Mouse (Mus musculus) brown adipose tissue, adult 24 weeks (tissue): ENCODE measurements around the gene Rab5a. TPM values are rescaled to one million over a fixed set of nuclear protein-coding genes. Genes with fewer than 3 reads are reported as not detected.

ENCODE experiments used
- H3K27ac ChIP-seq: fragments of 200-500 bp; replicated peaks from 2 replicates; pipeline ENCODE4 v1.5.1; 2012; ENCODE audit warnings: low read depth, mild to moderate bottlenecking, low read length
- H3K4me1 ChIP-seq: fragments of 200-500 bp; 2 replicates; pipeline ENCODE4 v1.6.1; 2012; ENCODE audit warnings: low read length, mixed read lengths; ENCODE audit not compliant: control insufficient read depth, insufficient read depth, insufficient read length
- H3K4me3 ChIP-seq: fragments of 200-500 bp; 2 replicates; pipeline ENCODE4 v1.5.1; 2012; ENCODE audit warnings: low read depth, mild to moderate bottlenecking, low read length, moderate library complexity; ENCODE audit not compliant: insufficient read depth
- polyA plus RNA-seq: library from polyadenylated mRNA; stranded (reverse); fragments of >200 nt; gene quantifications from 2 replicates; pipeline ENCODE4 v1.2.4, GENCODE M21; 2012; ENCODE audit not compliant: missing spikeins, insufficient read depth, insufficient read length

Gene Rab5a
- 58.7 and 61.9 TPM in 2 replicates for polyA plus RNA-seq

GRCm38 (mm10) chr17:53478858-53479603, at the start of gene Rab5a:
Rab5a (plus strand) TSS chr17:53479234.
- peak within 1 kb of the TSS; percentile 80 for H3K4me3 ChIP-seq
- peak within 1 kb of the TSS; percentile 98 for H3K27ac ChIP-seq
- H3K4me1 ChIP-seq = peaks cover 8% of the 10 kb centered on the region; the same call in 1 of the 2 replicates

- no peak overlapping the region for H3K27ac ChIP-seq
- no peak overlapping the region for H3K4me3 ChIP-seq
Observed at GRCm38 (mm10) chr17:53456152-53456551, 22.9 kb upstream of the Rab5a start.

GRCm38 (mm10) chr17:53456742-53457141, 22.3 kb upstream of the Rab5a start:
- no peaks in the 10 kb centered on the region for H3K4me1 ChIP-seq
- H3K27ac ChIP-seq = no peak overlapping the region
- H3K4me3 ChIP-seq = no peak overlapping the region

More at GRCm38 (mm10) chr17:53456152-53456551, 22.9 kb upstream of the Rab5a start:
- H3K4me1 ChIP-seq = no peaks in the 10 kb centered on the region

- Histone ChIP-seq H3K4me1 (no peaks in the 10 kb centered on the region), H3K27ac (no peak within 1 kb of the TSS), H3K4me3 (peak within 1 kb of the TSS; percentile 59)
Observed at GRCm38 (mm10) chr17:53462603-53463495, 16.2 kb upstream of the Rab5a start, which contains the start of gene Efhb. Efhb (minus strand) TSS chr17:53463321.

- Histone ChIP-seq H3K27ac (no peak overlapping the region), H3K4me3 (peak overlapping the region; percentile 59), H3K4me1 (no peaks in the 10 kb centered on the region)
Observed at GRCm38 (mm10) chr17:53463496-53463840, 15.6 kb upstream of the Rab5a start.

- no peak overlapping the region for H3K27ac ChIP-seq
Observed at GRCm38 (mm10) chr17:53465569-53465968, 13.5 kb upstream of the Rab5a start.

GRCm38 (mm10) chr17:53468697-53469096, 10.3 kb upstream of the Rab5a start:
- no peak overlapping the region for H3K27ac ChIP-seq
- no peak overlapping the region for H3K4me3 ChIP-seq
- no peaks in the 10 kb centered on the region for H3K4me1 ChIP-seq

More at GRCm38 (mm10) chr17:53465569-53465968, 13.5 kb upstream of the Rab5a start:
- H3K4me3 ChIP-seq = no peak overlapping the region
- no peaks in the 10 kb centered on the region for H3K4me1 ChIP-seq

- Histone ChIP-seq H3K27ac (peak overlapping the region; percentile 98), H3K4me3 (peak overlapping the region; percentile 80), H3K4me1 (peaks cover 8% of the 10 kb centered on the region; the same call in 1 of the 2 replicates)
Observed at GRCm38 (mm10) chr17:53478066-53478857, 772 bp upstream of the Rab5a start.

- Histone ChIP-seq H3K4me3 (peak overlapping the region; percentile 80), H3K4me1 (peaks cover 8% of the 10 kb centered on the region), H3K27ac (peak overlapping the region; percentile 67)
Observed at GRCm38 (mm10) chr17:53479604-53480041, 589 bp downstream of the Rab5a start.

- H3K4me3 ChIP-seq = peak overlapping the region; percentile 80
- H3K4me1 ChIP-seq = peaks cover 8% of the 10 kb centered on the region
- no peak overlapping the region for H3K27ac ChIP-seq
Observed at GRCm38 (mm10) chr17:53480433-53480832, 1.4 kb downstream of the Rab5a start.

GRCm38 (mm10) chr17:53488291-53489006, 9.4 kb downstream of the Rab5a start:
- Histone ChIP-seq H3K4me3 (no peak overlapping the region), H3K4me1 (no peaks in the 10 kb centered on the region; the same call in 1 of the 2 replicates), H3K27ac (0 out of 2 replicates have a peak overlapping the region, but pooled peaks have one; percentile 5)

- Histone ChIP-seq H3K4me1 (no peaks in the 10 kb centered on the region; the same call in 1 of the 2 replicates), H3K4me3 (no peak overlapping the region), H3K27ac (no peak overlapping the region)
Observed at GRCm38 (mm10) chr17:53489007-53489378, 10.0 kb downstream of the Rab5a start.

GRCm38 (mm10) chr17:53502966-53503365, 23.9 kb downstream of the Rab5a start:
- Histone ChIP-seq H3K27ac (no peak overlapping the region), H3K4me3 (no peak overlapping the region), H3K4me1 (no peaks in the 10 kb centered on the region)

- Histone ChIP-seq H3K4me3 (no peak overlapping the region), H3K4me1 (no peaks in the 10 kb centered on the region), H3K27ac (no peak overlapping the region)
Observed at GRCm38 (mm10) chr17:53512311-53512951, 33.4 kb downstream of the Rab5a start.
